Mouse (Mus musculus): ENCODE results near the gene Prex1. TPM values are rescaled to one million over a fixed set of nuclear protein-coding genes. Genes with fewer than 3 reads are reported as not detected.

Gene Prex1
- 102 and 107 TPM in 2 replicates for polyA plus RNA-seq (2012; ENCODE audit: low replicate concordance)

DNA sequence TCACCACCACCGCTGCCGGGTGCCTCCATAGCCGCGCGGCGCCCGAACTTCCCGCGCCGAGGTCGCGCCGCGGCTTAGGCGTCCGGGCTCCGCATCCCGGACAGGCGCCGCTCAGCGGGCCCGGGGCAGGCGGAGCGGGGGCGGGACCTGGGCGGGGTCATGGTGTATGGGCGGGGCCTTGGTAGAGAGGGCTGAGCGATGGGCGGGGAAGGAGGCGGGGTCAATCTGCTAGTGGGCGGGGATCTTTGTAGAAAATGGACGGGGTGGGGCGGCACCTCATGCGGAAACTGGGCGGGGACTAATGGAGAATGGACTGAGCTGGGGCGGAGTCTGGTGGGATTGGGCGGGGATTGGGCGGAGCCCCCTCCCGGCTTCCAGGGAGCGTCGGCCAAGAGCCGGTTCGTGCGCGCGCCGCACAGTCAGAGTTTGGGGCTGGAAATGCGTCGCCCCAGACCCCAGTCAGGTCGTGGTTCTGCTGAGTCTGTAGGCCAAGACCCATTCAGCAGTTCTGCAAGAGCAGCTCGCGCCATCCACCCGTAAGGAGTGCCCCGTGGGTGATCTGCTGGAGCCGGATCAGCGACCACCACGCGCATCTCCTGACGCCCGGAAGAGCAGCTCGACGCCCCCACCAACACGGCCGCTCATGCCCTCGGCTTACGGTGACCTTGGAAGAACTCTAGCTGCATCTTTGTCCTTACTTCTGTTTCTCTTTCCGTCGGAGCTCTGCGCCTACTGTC lies at the start of gene Prex1:
Prex1 (minus strand) TSS at position 143 of the 737 bp plus-strand sequence.

Other genes with a start within 250 kb of the Prex1 start
- gene Trp53rkb, start 78.7 kb upstream of the Prex1 start, polyA plus RNA-seq (2012; ENCODE audit: low replicate concordance), result 5.0 and 7.1 TPM in 2 replicates
- 10.5 and 11.4 TPM in 2 replicates for gene Arfgef2, start 91.8 kb upstream of the Prex1 start, polyA plus RNA-seq (2012; ENCODE audit: low replicate concordance)
- gene Cse1l, start 192.2 kb upstream of the Prex1 start, polyA plus RNA-seq (2012; ENCODE audit: low replicate concordance), result 2.4 and 11.2 TPM in 2 replicates

Data from hematopoietic multipotent progenitor cell, adult 10-12 weeks (in vitro differentiated cells).